Mouse (Mus musculus): ENCODE measurements around the gene Mmp11. TPM values are rescaled to one million over a fixed set of nuclear protein-coding genes. Genes with fewer than 3 reads are reported as not detected.

Gene Mmp11
- polyA plus RNA-seq, 1 experiment from 2014 or later, result 2.7 TPM

- peak; percentile 52 for ATAC-seq (ENCODE audit: low read depth)
- Histone ChIP-seq H3K9me3 (replicated peaks; ENCODE audit: control insufficient read depth, low read length) (no peaks in the 10 kb centered on the region), H3K4me3 (ENCODE audit: low read depth, low read length) (peak overlapping the region; percentile 53), H3K36me3 (ENCODE audit: control insufficient read depth, insufficient read depth) (no peaks in the 10 kb centered on the region), H3K9ac (ENCODE audit: low read depth, low read length) (no peak overlapping the region), H3K4me2 (ENCODE audit: low read depth, low read length) (peak overlapping the region; percentile 62), H3K27ac (ENCODE audit: low read length) (no peak overlapping the region), H3K4me1 (ENCODE audit: control insufficient read depth, low read depth, low read length) (peaks cover 5% of the 10 kb centered on the region), H3K27me3 (ENCODE audit: control insufficient read depth, insufficient read depth, low read depth, low read length) (peaks cover 25% of the 10 kb centered on the region)
- 8% methylated on average over 23 of the region's 23 CpGs for WGBS (ENCODE audit: insufficient replicate concordance)
Observed at GRCm38 (mm10) chr10:75950791-75951210, 14.5 kb upstream of the Mmp11 start.

GRCm38 (mm10) chr10:75949053-75950045, 13.1 kb upstream of the Mmp11 start:
- Histone ChIP-seq H3K27me3 (ENCODE audit: control insufficient read depth, insufficient read depth, low read depth, low read length) (peaks cover 23% of the 10 kb centered on the region), H3K9me3 (replicated peaks; ENCODE audit: control insufficient read depth, low read length) (no peaks in the 10 kb centered on the region), H3K36me3 (ENCODE audit: control insufficient read depth, insufficient read depth) (no peaks in the 10 kb centered on the region), H3K4me1 (ENCODE audit: control insufficient read depth, low read depth, low read length) (peaks cover 5% of the 10 kb centered on the region), H3K4me3 (ENCODE audit: low read depth, low read length) (no peak overlapping the region), H3K27ac (ENCODE audit: low read length) (no peak overlapping the region), H3K4me2 (ENCODE audit: low read depth, low read length) (no peak overlapping the region), H3K9ac (ENCODE audit: low read depth, low read length) (no peak overlapping the region)
- no peak for ATAC-seq (ENCODE audit: low read depth)
- WGBS (ENCODE audit: insufficient replicate concordance), result 65% methylated on average over 22 of the region's 22 CpGs

GRCm38 (mm10) chr10:75948079-75948478, 11.8 kb upstream of the Mmp11 start:
- no peak overlapping the region for H3K27ac ChIP-seq (ENCODE audit: low read length)
- no peak overlapping the region for H3K4me3 ChIP-seq (ENCODE audit: low read depth, low read length)
- peaks cover 5% of the 10 kb centered on the region for H3K4me1 ChIP-seq (ENCODE audit: control insufficient read depth, low read depth, low read length)
- WGBS (ENCODE audit: insufficient replicate concordance), result 56% methylated on average over 5 of the region's 5 CpGs
- H3K36me3 ChIP-seq (ENCODE audit: control insufficient read depth, insufficient read depth), result no peaks in the 10 kb centered on the region
- H3K9ac ChIP-seq (ENCODE audit: low read depth, low read length), result no peak overlapping the region
- H3K9me3 ChIP-seq (replicated peaks; ENCODE audit: control insufficient read depth, low read length), result no peaks in the 10 kb centered on the region
- H3K27me3 ChIP-seq (ENCODE audit: control insufficient read depth, insufficient read depth, low read depth, low read length), result peaks cover 23% of the 10 kb centered on the region
- no peak overlapping the region for H3K4me2 ChIP-seq (ENCODE audit: low read depth, low read length)
- ATAC-seq (ENCODE audit: low read depth), result no peak

- Histone ChIP-seq H3K4me3 (ENCODE audit: low read depth, low read length) (no peak overlapping the region), H3K27ac (ENCODE audit: low read length) (no peak overlapping the region), H3K4me2 (ENCODE audit: low read depth, low read length) (no peak overlapping the region), H3K9ac (ENCODE audit: low read depth, low read length) (no peak overlapping the region), H3K4me1 (ENCODE audit: control insufficient read depth, low read depth, low read length) (no peaks in the 10 kb centered on the region; the same call in 1 of the 2 replicates), H3K9me3 (replicated peaks; ENCODE audit: control insufficient read depth, low read length) (no peaks in the 10 kb centered on the region), H3K27me3 (ENCODE audit: control insufficient read depth, insufficient read depth, low read depth, low read length) (peaks cover 19% of the 10 kb centered on the region), H3K36me3 (ENCODE audit: control insufficient read depth, insufficient read depth) (no peaks in the 10 kb centered on the region)
- no peak for ATAC-seq (ENCODE audit: low read depth)
- 66% methylated on average over 7 of the region's 7 CpGs for WGBS (ENCODE audit: insufficient replicate concordance)
Observed at GRCm38 (mm10) chr10:75945896-75946295, 9.6 kb upstream of the Mmp11 start.

- peaks cover 6% of the 10 kb centered on the region for H3K4me1 ChIP-seq (ENCODE audit: control insufficient read depth, low read depth, low read length)
- no peaks in the 10 kb centered on the region for H3K36me3 ChIP-seq (ENCODE audit: control insufficient read depth, insufficient read depth)
- H3K4me2 ChIP-seq (ENCODE audit: low read depth, low read length), result no peak overlapping the region
- no peaks in the 10 kb centered on the region for H3K9me3 ChIP-seq (replicated peaks; ENCODE audit: control insufficient read depth, low read length)
- WGBS (ENCODE audit: insufficient replicate concordance), result 78% methylated on average over 7 of the region's 7 CpGs
- no peak for ATAC-seq (ENCODE audit: low read depth)
- H3K9ac ChIP-seq (ENCODE audit: low read depth, low read length), result no peak overlapping the region
- H3K27ac ChIP-seq (ENCODE audit: low read length), result no peak overlapping the region
- peaks cover 12% of the 10 kb centered on the region for H3K27me3 ChIP-seq (ENCODE audit: control insufficient read depth, insufficient read depth, low read depth, low read length)
- H3K4me3 ChIP-seq (ENCODE audit: low read depth, low read length), result no peak overlapping the region
Observed at GRCm38 (mm10) chr10:75945213-75945612, 8.9 kb upstream of the Mmp11 start.

- Histone ChIP-seq H3K27ac (ENCODE audit: low read length) (no peak overlapping the region), H3K4me3 (ENCODE audit: low read depth, low read length) (no peak overlapping the region), H3K27me3 (ENCODE audit: control insufficient read depth, insufficient read depth, low read depth, low read length) (peaks cover 3% of the 10 kb centered on the region; the same call in 1 of the 2 replicates), H3K4me1 (ENCODE audit: control insufficient read depth, low read depth, low read length) (peaks cover 9% of the 10 kb centered on the region), H3K9me3 (replicated peaks; ENCODE audit: control insufficient read depth, low read length) (no peaks in the 10 kb centered on the region), H3K9ac (ENCODE audit: low read depth, low read length) (no peak overlapping the region), H3K36me3 (ENCODE audit: control insufficient read depth, insufficient read depth) (no peaks in the 10 kb centered on the region), H3K4me2 (ENCODE audit: low read depth, low read length) (no peak overlapping the region)
- WGBS (ENCODE audit: insufficient replicate concordance), result 40% methylated on average over 11 of the region's 11 CpGs
- ATAC-seq (ENCODE audit: low read depth), result no peak
Observed at GRCm38 (mm10) chr10:75944066-75944772, 7.9 kb upstream of the Mmp11 start.

- Histone ChIP-seq H3K27ac (ENCODE audit: low read length) (no peak within 1 kb of the TSS), H3K4me3 (ENCODE audit: low read depth, low read length) (no peak within 1 kb of the TSS), H3K36me3 (ENCODE audit: control insufficient read depth, insufficient read depth) (no peaks in the 10 kb centered on the region), H3K27me3 (ENCODE audit: control insufficient read depth, insufficient read depth, low read depth, low read length) (no peaks in the 10 kb centered on the region; the same call in 1 of the 2 replicates), H3K9me3 (replicated peaks; ENCODE audit: control insufficient read depth, low read length) (no peaks in the 10 kb centered on the region), H3K4me2 (ENCODE audit: low read depth, low read length) (no peak within 1 kb of the TSS), H3K4me1 (ENCODE audit: control insufficient read depth, low read depth, low read length) (peaks cover 16% of the 10 kb centered on the region), H3K9ac (ENCODE audit: low read depth, low read length) (no peak within 1 kb of the TSS)
- no peak for ATAC-seq (ENCODE audit: low read depth)
- WGBS (ENCODE audit: insufficient replicate concordance), result 64% methylated on average over 15 of the region's 15 CpGs
Observed at GRCm38 (mm10) chr10:75942736-75943477, 6.6 kb upstream of the Mmp11 start, which contains the start of gene Vpreb3. Vpreb3 (plus strand) TSS chr10:75943057.

GRCm38 (mm10) chr10:75941042-75941824, 4.9 kb upstream of the Mmp11 start:
- peak overlapping the region; percentile 87; the same call in 1 of the 2 replicates for H3K27ac ChIP-seq (ENCODE audit: low read length)
- H3K9ac ChIP-seq (ENCODE audit: low read depth, low read length), result no peak overlapping the region
- no peaks in the 10 kb centered on the region for H3K27me3 ChIP-seq (ENCODE audit: control insufficient read depth, insufficient read depth, low read depth, low read length)
- no peak for ATAC-seq (ENCODE audit: low read depth)
- H3K4me3 ChIP-seq (ENCODE audit: low read depth, low read length), result no peak overlapping the region
- H3K4me1 ChIP-seq (ENCODE audit: control insufficient read depth, low read depth, low read length), result peaks cover 33% of the 10 kb centered on the region
- H3K4me2 ChIP-seq (ENCODE audit: low read depth, low read length), result no peak overlapping the region
- 77% methylated on average over 9 of the region's 9 CpGs for WGBS (ENCODE audit: insufficient replicate concordance)
- peaks cover 8% of the 10 kb centered on the region; the same call in 1 of the 2 replicates for H3K36me3 ChIP-seq (ENCODE audit: control insufficient read depth, insufficient read depth)
- H3K9me3 ChIP-seq (replicated peaks; ENCODE audit: control insufficient read depth, low read length), result no peaks in the 10 kb centered on the region

Data from liver, embryonic 16.5 days (tissue).